Mouse (Mus musculus) forebrain, embryonic 15.5 days (tissue): Measurements from ENCODE around the gene Fam213b. TPM values are rescaled to one million over a fixed set of nuclear protein-coding genes. Genes with fewer than 3 reads are reported as not detected.

Experiments
- ATAC-seq: fragments of 200-750 bp; cut with Nextera tagmentation; replicated peaks from 2 replicates; pipeline ENCODE4 v1.8.0; 2017; ENCODE audit warnings: mild to moderate bottlenecking, moderate TSS enrichment, moderate library complexity
- H3K27ac ChIP-seq: fragments of 300-500 bp; sonication (generic); replicated peaks from 2 replicates; pipeline ENCODE4 v1.5.1; 2015; ENCODE audit warnings: mild to moderate bottlenecking, inconsistent platforms
- H3K27me3 ChIP-seq: fragments of 300-500 bp; sonication (generic); 2 replicates; pipeline ENCODE4 v1.6.1; 2015; ENCODE audit warnings: inconsistent platforms
- H3K36me3 ChIP-seq: fragments of 300-500 bp; sonication (generic); 2 replicates; pipeline ENCODE4 v1.6.1; 2015; ENCODE audit warnings: mild to moderate bottlenecking, inconsistent platforms
- H3K4me1 ChIP-seq: fragments of 300-500 bp; sonication (generic); 2 replicates; pipeline ENCODE4 v1.6.1; 2015; ENCODE audit warnings: inconsistent platforms
- H3K4me2 ChIP-seq: fragments of 300-500 bp; sonication (generic); replicated peaks from 2 replicates; pipeline ENCODE4 v1.6.1; 2015; ENCODE audit warnings: mild to moderate bottlenecking, inconsistent platforms
- H3K4me3 ChIP-seq: fragments of 300-500 bp; sonication (generic); 2 replicates; pipeline ENCODE4 v1.5.1; 2015; ENCODE audit warnings: mild to moderate bottlenecking, inconsistent platforms
- H3K9ac ChIP-seq: fragments of 300-500 bp; sonication (generic); replicated peaks from 2 replicates; pipeline ENCODE4 v1.6.1; 2015; ENCODE audit warnings: mild to moderate bottlenecking, inconsistent platforms
- H3K9me3 ChIP-seq: fragments of 300-500 bp; sonication (generic); 2 replicates; pipeline ENCODE4 v1.6.1; 2016; ENCODE audit warnings: inconsistent platforms
- WGBS: fragments of 180-500 bp; shearing (Covaris S2); methylation state at CpG from one replicate; pipeline ENCODE4 v1.1.7; 2015; ENCODE audit warnings: mixed read lengths; 5-methylcytosine and 5-hydroxymethylcytosine counted together
- polyA plus RNA-seq: library from polyadenylated mRNA; unstranded; fragments of >200 nt; fragmentation: Nextera tagmentation; extraction: Ambion mirVana; gene quantifications from 2 replicates; pipeline ENCODE4 v1.2.1, GENCODE M21; 2015

The Fam213b gene
- polyA plus RNA-seq, 1 experiment from 2014 or later: 40.5 TPM

DNA sequence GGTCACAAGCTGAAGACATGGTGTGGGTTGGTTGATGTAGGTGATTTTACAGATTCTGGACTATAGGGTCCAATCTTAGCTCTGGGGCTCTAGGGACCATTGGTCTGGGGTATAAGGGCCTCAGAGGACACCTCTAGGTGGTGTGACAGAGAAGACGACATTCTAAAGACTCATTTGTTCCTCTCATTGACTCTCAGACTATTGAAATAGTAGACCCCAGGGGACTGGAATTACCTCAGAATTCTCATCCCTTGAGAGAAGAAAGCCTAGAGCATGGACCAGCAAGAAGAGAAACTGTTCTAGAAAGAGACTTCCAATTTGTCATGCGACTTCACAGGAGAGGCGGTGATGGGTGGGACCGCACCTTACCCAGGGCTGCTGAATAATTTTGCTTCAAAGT is 15.3 kb upstream of the Fam213b start:
- no peak overlapping the region for H3K4me3 ChIP-seq
- H3K27ac ChIP-seq: no peak overlapping the region
- H3K9me3 ChIP-seq: no peaks in the 10 kb centered on the region
- H3K36me3 ChIP-seq: no peaks in the 10 kb centered on the region
- H3K4me2 ChIP-seq: no peak overlapping the region
- ATAC-seq: no peak
- H3K9ac ChIP-seq: no peak overlapping the region
- WGBS: 93% methylated on average over 4 of the region's 4 CpGs
- no peaks in the 10 kb centered on the region for H3K27me3 ChIP-seq
- H3K4me1 ChIP-seq: no peaks in the 10 kb centered on the region

- ATAC-seq: no peak
- no peaks in the 10 kb centered on the region for H3K4me1 ChIP-seq
- no peak overlapping the region for H3K9ac ChIP-seq
- H3K4me2 ChIP-seq: no peak overlapping the region
- H3K27me3 ChIP-seq: no peaks in the 10 kb centered on the region
- no peak overlapping the region for H3K27ac ChIP-seq
- H3K4me3 ChIP-seq: no peak overlapping the region
- no peaks in the 10 kb centered on the region for H3K36me3 ChIP-seq
- H3K9me3 ChIP-seq: no peaks in the 10 kb centered on the region
- 92% methylated on average over 3 of the region's 3 CpGs for WGBS
Measured at GRCm38 (mm10) chr4:154913845-154914244, 14.9 kb upstream of the Fam213b start.

DNA sequence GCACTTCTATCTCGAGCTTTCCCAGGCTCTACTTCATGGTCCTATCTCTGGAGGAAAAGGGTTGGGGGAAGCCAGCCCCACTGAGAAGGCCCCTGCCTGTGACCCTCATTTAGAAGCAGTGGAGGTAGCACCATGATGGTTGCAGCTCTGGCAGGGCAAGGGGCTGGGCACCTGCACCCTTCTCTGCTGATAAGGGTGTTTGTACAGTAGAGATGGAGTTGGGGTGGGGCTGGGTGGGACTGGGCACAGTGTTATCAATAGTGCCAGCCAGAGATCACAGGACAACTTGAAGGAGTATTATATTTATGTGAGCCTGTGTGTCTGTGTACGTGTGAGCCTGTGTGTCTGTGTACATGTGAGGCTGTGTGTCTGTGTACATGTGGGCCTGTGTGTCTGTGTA is 12.7 kb upstream of the Fam213b start:
- Histone ChIP-seq H3K9ac (no peak overlapping the region), H3K9me3 (no peaks in the 10 kb centered on the region), H3K27ac (no peak overlapping the region), H3K4me1 (peaks cover 4% of the 10 kb centered on the region), H3K4me2 (no peak overlapping the region), H3K4me3 (no peak overlapping the region), H3K36me3 (no peaks in the 10 kb centered on the region), H3K27me3 (no peaks in the 10 kb centered on the region)
- WGBS: 83% methylated on average over 2 of the region's 2 CpGs
- ATAC-seq: no peak

DNA sequence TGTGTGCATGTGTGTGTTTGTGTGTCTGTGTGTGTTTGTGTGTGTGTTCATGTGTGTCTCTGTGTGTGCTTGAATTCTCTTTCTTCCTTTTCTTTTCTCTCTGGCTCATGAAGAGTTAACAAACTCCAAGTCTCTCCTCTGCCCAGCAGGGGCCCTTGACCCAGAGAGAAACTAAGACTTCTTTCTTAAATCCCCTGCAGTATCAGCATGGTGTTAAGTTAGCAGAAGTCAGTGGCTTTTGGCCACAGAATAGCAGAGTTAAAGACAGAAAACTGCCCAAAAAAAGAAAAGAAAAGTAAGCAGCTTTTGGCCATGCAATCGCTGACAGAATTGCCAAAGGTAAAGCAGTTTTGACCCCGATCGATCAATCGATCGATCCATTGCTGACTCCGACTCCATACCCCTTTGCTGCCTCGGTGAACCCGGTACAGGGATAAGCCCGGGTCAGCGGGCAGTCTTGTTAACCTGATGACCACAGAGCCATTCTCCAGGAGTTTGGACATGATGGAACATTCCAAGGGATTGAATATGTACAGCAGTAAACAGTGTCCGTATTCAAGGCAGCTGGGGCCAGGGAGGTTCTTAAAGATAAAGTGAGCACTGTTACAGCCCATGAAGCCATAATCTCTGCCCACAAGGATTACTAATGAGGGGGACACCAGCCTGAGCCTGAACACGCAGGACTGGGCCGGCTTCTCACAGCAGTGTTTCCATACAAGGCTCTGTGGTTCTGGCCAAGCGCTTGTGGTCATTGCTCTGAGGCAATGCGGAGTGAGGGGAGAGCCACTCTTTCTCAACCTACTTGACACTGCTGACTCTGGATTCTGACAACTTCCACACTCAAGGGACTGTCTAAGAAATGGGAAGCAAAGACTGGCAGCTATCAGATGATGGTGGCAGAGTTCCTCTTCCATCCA is 11.9 kb upstream of the Fam213b start:
- H3K4me1 ChIP-seq: peaks cover 4% of the 10 kb centered on the region
- no peaks in the 10 kb centered on the region for H3K27me3 ChIP-seq
- no peaks in the 10 kb centered on the region for H3K36me3 ChIP-seq
- H3K27ac ChIP-seq: no peak overlapping the region
- no peaks in the 10 kb centered on the region for H3K9me3 ChIP-seq
- no peak for ATAC-seq
- 16% methylated on average over 15 of the region's 15 CpGs for WGBS
- H3K4me3 ChIP-seq: no peak overlapping the region
- H3K9ac ChIP-seq: no peak overlapping the region
- H3K4me2 ChIP-seq: no peak overlapping the region

GRCm38 (mm10) chr4:154908490-154908889 is 9.6 kb upstream of the Fam213b start:
- 89% methylated on average over 5 of the region's 5 CpGs for WGBS
- H3K27ac ChIP-seq: no peak overlapping the region
- H3K9me3 ChIP-seq: no peaks in the 10 kb centered on the region
- no peak overlapping the region for H3K4me3 ChIP-seq
- no peaks in the 10 kb centered on the region for H3K36me3 ChIP-seq
- no peak overlapping the region for H3K4me2 ChIP-seq
- ATAC-seq: no peak
- peaks cover 3% of the 10 kb centered on the region; the same call in 1 of the 2 replicates for H3K27me3 ChIP-seq
- peaks cover 8% of the 10 kb centered on the region for H3K4me1 ChIP-seq
- no peak overlapping the region for H3K9ac ChIP-seq

DNA sequence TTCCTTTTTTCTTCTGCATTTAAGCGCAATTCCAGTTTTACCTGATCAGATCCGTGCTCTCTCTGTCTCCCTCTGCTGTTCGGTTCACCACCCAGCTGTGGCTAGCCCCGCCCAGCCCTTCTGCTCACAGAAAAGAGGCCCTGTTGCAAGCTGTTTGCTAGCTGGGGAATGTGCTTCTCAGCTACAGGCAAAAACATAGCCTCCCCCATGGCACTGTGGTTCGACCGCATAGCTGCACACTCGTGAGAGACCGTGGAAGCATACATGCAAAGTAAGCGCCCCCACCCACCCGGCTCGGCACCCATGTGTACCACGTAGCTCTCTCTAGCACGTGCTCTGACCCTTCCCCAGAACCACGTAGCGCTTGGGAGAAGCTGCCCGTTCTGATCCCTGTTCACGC is 8.9 kb upstream of the Fam213b start:
- Histone ChIP-seq H3K4me1 (peaks cover 8% of the 10 kb centered on the region), H3K4me2 (peak overlapping the region; percentile 8; the same call in 1 of the 2 replicates), H3K27ac (no peak overlapping the region), H3K4me3 (no peak overlapping the region), H3K27me3 (peaks cover 3% of the 10 kb centered on the region; the same call in 1 of the 2 replicates), H3K9me3 (no peaks in the 10 kb centered on the region), H3K36me3 (no peaks in the 10 kb centered on the region), H3K9ac (no peak overlapping the region)
- WGBS: 44% methylated on average over 17 of the region's 17 CpGs
- peak; percentile 72; the same call in 1 of the 2 replicates for ATAC-seq

GRCm38 (mm10) chr4:154904185-154905071 is 5.5 kb upstream of the Fam213b start:
- no peaks in the 10 kb centered on the region for H3K36me3 ChIP-seq
- H3K27ac ChIP-seq: no peak overlapping the region
- peak overlapping the region; percentile 51 for H3K9ac ChIP-seq
- H3K4me2 ChIP-seq: peak overlapping the region; percentile 62
- H3K9me3 ChIP-seq: no peaks in the 10 kb centered on the region
- H3K27me3 ChIP-seq: peaks cover 3% of the 10 kb centered on the region; the same call in 1 of the 2 replicates
- ATAC-seq: peak; percentile 93
- 4% methylated on average over 16 of the region's 16 CpGs for WGBS
- peak overlapping the region; percentile 42 for H3K4me3 ChIP-seq
- H3K4me1 ChIP-seq: peaks cover 8% of the 10 kb centered on the region

DNA sequence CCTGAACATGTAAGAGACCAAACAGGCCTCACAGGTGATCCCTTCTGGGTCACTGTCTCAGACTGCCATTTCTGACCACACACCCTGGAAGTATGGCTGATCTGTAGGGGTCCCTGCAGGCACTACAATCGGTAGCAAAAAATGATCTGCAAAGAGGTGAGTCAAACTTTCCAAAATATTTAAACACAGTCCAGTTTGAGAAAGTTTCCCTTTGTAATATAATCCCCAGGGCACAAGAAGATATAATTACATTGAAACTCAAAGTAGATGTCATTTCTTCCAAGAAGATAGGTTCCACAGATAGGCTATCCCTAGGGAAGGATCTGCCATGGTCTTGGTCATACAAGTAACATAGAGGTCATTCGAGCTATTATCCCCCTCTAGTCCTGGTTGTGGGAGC is 3.4 kb upstream of the Fam213b start:
- Histone ChIP-seq H3K27me3 (peaks cover 3% of the 10 kb centered on the region; the same call in 1 of the 2 replicates), H3K9ac (no peak overlapping the region), H3K36me3 (no peaks in the 10 kb centered on the region), H3K9me3 (no peaks in the 10 kb centered on the region), H3K4me1 (peaks cover 21% of the 10 kb centered on the region), H3K27ac (no peak overlapping the region), H3K4me3 (no peak overlapping the region), H3K4me2 (no peak overlapping the region)
- WGBS: 89% methylated on average over 2 of the region's 2 CpGs
- no peak for ATAC-seq

GRCm38 (mm10) chr4:154897676-154898465 is 1.1 kb downstream of the Fam213b start:
- peak overlapping the region; percentile 66 for H3K9ac ChIP-seq
- no peak for ATAC-seq
- no peaks in the 10 kb centered on the region for H3K9me3 ChIP-seq
- H3K27me3 ChIP-seq: no peaks in the 10 kb centered on the region
- no peaks in the 10 kb centered on the region for H3K36me3 ChIP-seq
- H3K4me3 ChIP-seq: peak overlapping the region; percentile 56
- 74% methylated on average over 6 of the region's 6 CpGs for WGBS
- H3K4me1 ChIP-seq: peaks cover 20% of the 10 kb centered on the region
- H3K4me2 ChIP-seq: peak overlapping the region; percentile 91
- no peak overlapping the region for H3K27ac ChIP-seq

- peaks cover 20% of the 10 kb centered on the region for H3K4me1 ChIP-seq
- H3K4me3 ChIP-seq: no peak overlapping the region
- H3K27ac ChIP-seq: no peak overlapping the region
- H3K36me3 ChIP-seq: no peaks in the 10 kb centered on the region
- ATAC-seq: no peak
- H3K9me3 ChIP-seq: no peaks in the 10 kb centered on the region
- 84% methylated on average over 5 of the region's 5 CpGs for WGBS
- no peak overlapping the region for H3K4me2 ChIP-seq
- no peaks in the 10 kb centered on the region for H3K27me3 ChIP-seq
- H3K9ac ChIP-seq: no peak overlapping the region
Measured at GRCm38 (mm10) chr4:154895549-154895948, 3.4 kb downstream of the Fam213b start.

DNA sequence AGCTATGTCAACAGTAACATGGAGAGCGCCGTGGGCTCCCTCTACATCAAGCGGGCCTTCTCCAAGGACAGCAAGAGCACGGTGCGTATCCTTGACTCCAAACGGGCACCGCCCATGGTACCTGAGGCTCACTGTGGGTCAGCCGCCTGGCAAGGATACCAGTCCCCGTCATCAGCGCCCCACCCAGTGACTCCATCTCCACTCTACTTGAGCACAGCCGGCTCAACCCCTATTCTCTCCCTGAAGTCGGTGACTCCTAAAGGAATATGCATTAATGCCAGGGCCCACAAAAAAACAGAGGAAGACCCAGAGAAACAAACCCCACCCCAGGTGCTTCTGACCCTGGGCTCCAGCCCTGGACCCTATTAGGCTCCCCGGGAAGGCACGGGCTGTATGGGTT is 8.0 kb downstream of the Fam213b start:
- Histone ChIP-seq H3K36me3 (no peaks in the 10 kb centered on the region), H3K9me3 (no peaks in the 10 kb centered on the region), H3K4me1 (no peaks in the 10 kb centered on the region), H3K9ac (no peak overlapping the region), H3K27me3 (no peaks in the 10 kb centered on the region), H3K27ac (no peak overlapping the region), H3K4me3 (no peak overlapping the region), H3K4me2 (no peak overlapping the region)
- ATAC-seq: no peak
- 92% methylated on average over 14 of the region's 14 CpGs for WGBS
